Mouse (Mus musculus): ENCODE results near the gene Cox6a2. TPM values are rescaled to one million over a fixed set of nuclear protein-coding genes. Genes with fewer than 3 reads are reported as not detected.

Cox6a2 gene
- polyA plus RNA-seq, 1 experiment from 2014 or later: 168 TPM

- Histone ChIP-seq H3K27me3 (replicated peaks; ENCODE audit: control insufficient read depth, insufficient read depth, low read length) (no peaks in the 10 kb centered on the region), H3K9ac (ENCODE audit: low read depth, low read length) (peak overlapping the region; percentile 85), H3K27ac (replicated peaks; ENCODE audit: low read depth, low read length) (peak overlapping the region; percentile 98), H3K4me3 (ENCODE audit: low read depth, low read length) (peak overlapping the region; percentile 65), H3K4me1 (ENCODE audit: control insufficient read depth, insufficient read depth, low read length) (peaks cover 3% of the 10 kb centered on the region; the same call in 1 of the 2 replicates), H3K36me3 (ENCODE audit: control insufficient read depth, insufficient read depth, low read length) (peaks cover 31% of the 10 kb centered on the region), H3K4me2 (ENCODE audit: low read depth, low read length) (peak overlapping the region; percentile 69), H3K9me3 (ENCODE audit: control insufficient read depth, low read length) (no peaks in the 10 kb centered on the region)
- no peak for DNase-seq (ENCODE audit: low spot score)
- ATAC-seq (ENCODE audit: low read depth): no peak
- under 1% methylated on average over 25 of the region's 25 CpGs for WGBS
Observed at GRCm38 (mm10) chr7:128237593-128237926, 31.4 kb upstream of the Cox6a2 start.

GRCm38 (mm10) chr7:128236856-128237592, 30.8 kb upstream of the Cox6a2 start, which contains the start of gene Armc5:
TSS of gene Armc5 (plus strand) at chr7:128237342.
- H3K36me3 ChIP-seq (ENCODE audit: control insufficient read depth, insufficient read depth, low read length): peaks cover 26% of the 10 kb centered on the region
- H3K9me3 ChIP-seq (ENCODE audit: control insufficient read depth, low read length): no peaks in the 10 kb centered on the region
- H3K27me3 ChIP-seq (replicated peaks; ENCODE audit: control insufficient read depth, insufficient read depth, low read length): no peaks in the 10 kb centered on the region
- DNase-seq (ENCODE audit: low spot score) (peak; percentile 75), ATAC-seq (ENCODE audit: low read depth) (peak; percentile 20; the same call in 1 of the 2 replicates)
- WGBS: 26% methylated on average over 36 of the region's 37 CpGs
- H3K4me3 ChIP-seq (ENCODE audit: low read depth, low read length): peak within 1 kb of the TSS; percentile 65
- H3K4me2 ChIP-seq (ENCODE audit: low read depth, low read length): peak within 1 kb of the TSS; percentile 69
- peak within 1 kb of the TSS; percentile 85 for H3K9ac ChIP-seq (ENCODE audit: low read depth, low read length)
- H3K27ac ChIP-seq (replicated peaks; ENCODE audit: low read depth, low read length): peak within 1 kb of the TSS; percentile 98
- peaks cover 3% of the 10 kb centered on the region; the same call in 1 of the 2 replicates for H3K4me1 ChIP-seq (ENCODE audit: control insufficient read depth, insufficient read depth, low read length)

GRCm38 (mm10) chr7:128236426-128236825, 30.2 kb upstream of the Cox6a2 start:
- H3K27ac ChIP-seq (replicated peaks; ENCODE audit: low read depth, low read length): no peak overlapping the region
- ATAC-seq (ENCODE audit: low read depth) (no peak), DNase-seq (ENCODE audit: low spot score) (no peak)
- peaks cover 3% of the 10 kb centered on the region; the same call in 1 of the 2 replicates for H3K4me1 ChIP-seq (ENCODE audit: control insufficient read depth, insufficient read depth, low read length)
- H3K9me3 ChIP-seq (ENCODE audit: control insufficient read depth, low read length): no peaks in the 10 kb centered on the region
- H3K9ac ChIP-seq (ENCODE audit: low read depth, low read length): no peak overlapping the region
- no peak overlapping the region for H3K4me3 ChIP-seq (ENCODE audit: low read depth, low read length)
- H3K36me3 ChIP-seq (ENCODE audit: control insufficient read depth, insufficient read depth, low read length): peaks cover 20% of the 10 kb centered on the region
- 97% methylated on average over 13 of the region's 13 CpGs for WGBS
- peak overlapping the region; percentile 69 for H3K4me2 ChIP-seq (ENCODE audit: low read depth, low read length)
- no peaks in the 10 kb centered on the region for H3K27me3 ChIP-seq (replicated peaks; ENCODE audit: control insufficient read depth, insufficient read depth, low read length)

- Histone ChIP-seq H3K27ac (replicated peaks; ENCODE audit: low read depth, low read length) (no peak overlapping the region), H3K9me3 (ENCODE audit: control insufficient read depth, low read length) (no peaks in the 10 kb centered on the region), H3K4me3 (ENCODE audit: low read depth, low read length) (no peak overlapping the region), H3K4me1 (ENCODE audit: control insufficient read depth, insufficient read depth, low read length) (peaks cover 3% of the 10 kb centered on the region; the same call in 1 of the 2 replicates), H3K4me2 (ENCODE audit: low read depth, low read length) (no peak overlapping the region), H3K36me3 (ENCODE audit: control insufficient read depth, insufficient read depth, low read length) (peaks cover 11% of the 10 kb centered on the region), H3K9ac (ENCODE audit: low read depth, low read length) (no peak overlapping the region), H3K27me3 (replicated peaks; ENCODE audit: control insufficient read depth, insufficient read depth, low read length) (no peaks in the 10 kb centered on the region)
- DNase-seq (ENCODE audit: low spot score) (no peak), ATAC-seq (ENCODE audit: low read depth) (no peak)
- WGBS: 100% methylated on average over 1 of the region's 1 CpGs
Observed at GRCm38 (mm10) chr7:128235481-128235880, 29.3 kb upstream of the Cox6a2 start.

GRCm38 (mm10) chr7:128234796-128235195, 28.6 kb upstream of the Cox6a2 start:
- 81% methylated on average over 2 of the region's 2 CpGs for WGBS
- no peak for ATAC-seq (ENCODE audit: low read depth)

GRCm38 (mm10) chr7:128231741-128232140, 25.6 kb upstream of the Cox6a2 start:
- H3K9ac ChIP-seq (ENCODE audit: low read depth, low read length): no peak overlapping the region
- no peaks in the 10 kb centered on the region for H3K27me3 ChIP-seq (replicated peaks; ENCODE audit: control insufficient read depth, insufficient read depth, low read length)
- 38% methylated on average over 8 of the region's 8 CpGs for WGBS
- no peaks in the 10 kb centered on the region for H3K4me1 ChIP-seq (ENCODE audit: control insufficient read depth, insufficient read depth, low read length)
- DNase-seq (ENCODE audit: low spot score) (no peak), ATAC-seq (ENCODE audit: low read depth) (no peak)
- H3K27ac ChIP-seq (replicated peaks; ENCODE audit: low read depth, low read length): no peak overlapping the region
- H3K4me2 ChIP-seq (ENCODE audit: low read depth, low read length): no peak overlapping the region
- 0 out of 2 replicates have a peak, but pooled peaks cover under 1% of the 10 kb centered on the region for H3K9me3 ChIP-seq (ENCODE audit: control insufficient read depth, low read length)
- no peak overlapping the region for H3K4me3 ChIP-seq (ENCODE audit: low read depth, low read length)
- no peaks in the 10 kb centered on the region for H3K36me3 ChIP-seq (ENCODE audit: control insufficient read depth, insufficient read depth, low read length)

More at GRCm38 (mm10) chr7:128234796-128235195, 28.6 kb upstream of the Cox6a2 start:
- no peak overlapping the region for H3K9ac ChIP-seq (ENCODE audit: low read depth, low read length)
- H3K4me2 ChIP-seq (ENCODE audit: low read depth, low read length): no peak overlapping the region
- no peak overlapping the region for H3K27ac ChIP-seq (replicated peaks; ENCODE audit: low read depth, low read length)
- no peaks in the 10 kb centered on the region for H3K27me3 ChIP-seq (replicated peaks; ENCODE audit: control insufficient read depth, insufficient read depth, low read length)
- no peak overlapping the region for H3K4me3 ChIP-seq (ENCODE audit: low read depth, low read length)
- H3K9me3 ChIP-seq (ENCODE audit: control insufficient read depth, low read length): no peaks in the 10 kb centered on the region
- H3K36me3 ChIP-seq (ENCODE audit: control insufficient read depth, insufficient read depth, low read length): peaks cover 4% of the 10 kb centered on the region; the same call in 1 of the 2 replicates
- DNase-seq (ENCODE audit: low spot score): no peak
- peaks cover 3% of the 10 kb centered on the region; the same call in 1 of the 2 replicates for H3K4me1 ChIP-seq (ENCODE audit: control insufficient read depth, insufficient read depth, low read length)

- H3K4me3 ChIP-seq (ENCODE audit: low read depth, low read length): no peak overlapping the region
- no peak overlapping the region for H3K9ac ChIP-seq (ENCODE audit: low read depth, low read length)
- no peaks in the 10 kb centered on the region for H3K9me3 ChIP-seq (ENCODE audit: control insufficient read depth, low read length)
- no peaks in the 10 kb centered on the region for H3K36me3 ChIP-seq (ENCODE audit: control insufficient read depth, insufficient read depth, low read length)
- no peaks in the 10 kb centered on the region for H3K27me3 ChIP-seq (replicated peaks; ENCODE audit: control insufficient read depth, insufficient read depth, low read length)
- WGBS: 84% methylated on average over 3 of the region's 3 CpGs
- no peak overlapping the region for H3K27ac ChIP-seq (replicated peaks; ENCODE audit: low read depth, low read length)
- ATAC-seq (ENCODE audit: low read depth): no peak
- no peaks in the 10 kb centered on the region for H3K4me1 ChIP-seq (ENCODE audit: control insufficient read depth, insufficient read depth, low read length)
- H3K4me2 ChIP-seq (ENCODE audit: low read depth, low read length): no peak overlapping the region
- no peak for DNase-seq (ENCODE audit: low spot score)
Observed at GRCm38 (mm10) chr7:128220936-128221335, 14.7 kb upstream of the Cox6a2 start.

- 75% methylated on average over 4 of the region's 4 CpGs for WGBS
- no peak for ATAC-seq (ENCODE audit: low read depth)
- no peaks in the 10 kb centered on the region for H3K9me3 ChIP-seq (ENCODE audit: control insufficient read depth, low read length)
- H3K4me1 ChIP-seq (ENCODE audit: control insufficient read depth, insufficient read depth, low read length): no peaks in the 10 kb centered on the region
- no peak overlapping the region for H3K4me3 ChIP-seq (ENCODE audit: low read depth, low read length)
- no peak overlapping the region for H3K4me2 ChIP-seq (ENCODE audit: low read depth, low read length)
- no peaks in the 10 kb centered on the region for H3K36me3 ChIP-seq (ENCODE audit: control insufficient read depth, insufficient read depth, low read length)
- H3K27ac ChIP-seq (replicated peaks; ENCODE audit: low read depth, low read length): no peak overlapping the region
- no peak overlapping the region for H3K9ac ChIP-seq (ENCODE audit: low read depth, low read length)
- H3K27me3 ChIP-seq (replicated peaks; ENCODE audit: control insufficient read depth, insufficient read depth, low read length): no peaks in the 10 kb centered on the region
- DNase-seq (ENCODE audit: low spot score): no peak
Observed at GRCm38 (mm10) chr7:128219952-128220351, 13.8 kb upstream of the Cox6a2 start.

GRCm38 (mm10) chr7:128209826-128210225, 3.6 kb upstream of the Cox6a2 start:
- Histone ChIP-seq H3K4me3 (ENCODE audit: low read depth, low read length) (no peak overlapping the region), H3K9ac (ENCODE audit: low read depth, low read length) (no peak overlapping the region), H3K4me2 (ENCODE audit: low read depth, low read length) (no peak overlapping the region), H3K4me1 (ENCODE audit: control insufficient read depth, insufficient read depth, low read length) (no peaks in the 10 kb centered on the region), H3K27ac (replicated peaks; ENCODE audit: low read depth, low read length) (no peak overlapping the region), H3K9me3 (ENCODE audit: control insufficient read depth, low read length) (no peaks in the 10 kb centered on the region), H3K36me3 (ENCODE audit: control insufficient read depth, insufficient read depth, low read length) (no peaks in the 10 kb centered on the region), H3K27me3 (replicated peaks; ENCODE audit: control insufficient read depth, insufficient read depth, low read length) (no peaks in the 10 kb centered on the region)
- ATAC-seq (ENCODE audit: low read depth) (no peak), DNase-seq (ENCODE audit: low spot score) (no peak)
- 45% methylated on average over 3 of the region's 3 CpGs for WGBS
